Comparison of ENCODE assay signal across 8 mouse cellular contexts in genomic region chr12:12939581-12940465, GRCm38 (mm10). TPM values are rescaled to one million over a fixed set of nuclear protein-coding genes. Genes with fewer than 3 reads are reported as not detected.
A peak's percentile ranks its signal among the peaks of the same experiment; 100 is the strongest.
DNase-seq lines count a peak whose midpoint lies in the region; ATAC-seq lines count a peak whose summit lies in the region.

No protein-coding gene starts in this region.

- intact Hi-C loops in gastrocnemius, postnatal 14 days (cut with DNase I; ENCODE audit: low total_unique reads), result loop anchor here (5.0 to 10.0 kb wide), 4 partner anchors 155 to 518 kb away; no protein-coding TSS in a partner anchor

- peaks cover 17% of the 10 kb centered on the region; the same call in 1 of the 2 replicates for H3K4me1 ChIP-seq in intestine, embryonic 15.5 days (replicated peaks)
- H3K4me1 ChIP-seq in limb, embryonic 13.5 days, result peaks cover 50% of the 10 kb centered on the region
- peaks cover 9% of the 10 kb centered on the region for H3K4me1 ChIP-seq in neural tube, embryonic 11.5 days (ENCODE audit: control insufficient read depth, insufficient read depth, low read length)

- 1% methylated on average over 69 of the region's 69 CpGs for WGBS in intestine, embryonic 15.5 days
- under 1% methylated on average over 69 of the region's 69 CpGs for WGBS in limb, embryonic 13.5 days
- 0% methylated on average over 69 of the region's 69 CpGs for WGBS in neural tube, embryonic 11.5 days

- H3K4me3 ChIP-seq in intestine, embryonic 15.5 days (replicated peaks), result peak overlapping the region; percentile 78
- H3K4me3 ChIP-seq in limb, embryonic 13.5 days, result peak overlapping the region; percentile 78
- peak overlapping the region; percentile 87 for H3K4me3 ChIP-seq in neural tube, embryonic 11.5 days (ENCODE audit: low read depth, low read length)

- peak overlapping the region; percentile 76 for H3K4me2 ChIP-seq in intestine, embryonic 15.5 days (replicated peaks)
- peak overlapping the region; percentile 97 for H3K4me2 ChIP-seq in limb, embryonic 13.5 days (replicated peaks)
- peak overlapping the region; percentile 67 for H3K4me2 ChIP-seq in neural tube, embryonic 11.5 days (ENCODE audit: low read depth)

- peak overlapping the region; percentile 85 for H3K9ac ChIP-seq in intestine, embryonic 15.5 days
- peak overlapping the region; percentile 89 for H3K9ac ChIP-seq in limb, embryonic 13.5 days
- peak overlapping the region; percentile 95 for H3K9ac ChIP-seq in neural tube, embryonic 11.5 days (ENCODE audit: low read length)

- H3K9me3 ChIP-seq in intestine, embryonic 15.5 days, result no peaks in the 10 kb centered on the region
- no peaks in the 10 kb centered on the region for H3K9me3 ChIP-seq in limb, embryonic 13.5 days
- H3K9me3 ChIP-seq in neural tube, embryonic 11.5 days (ENCODE audit: control insufficient read depth, low read length), result no peaks in the 10 kb centered on the region

- ATAC-seq in cerebellum, adult (ENCODE audit: insufficient number of reproducible peaks, low FRiP score, low TSS enrichment), result no peak
- no peak for ATAC-seq in intestine, embryonic 15.5 days
- no peak for ATAC-seq in limb, embryonic 13.5 days (ENCODE audit: low FRiP score, low read depth)
- ATAC-seq in neural tube, embryonic 11.5 days (ENCODE audit: insufficient read depth, low FRiP score, low TSS enrichment), result no peak

- no peaks in the 10 kb centered on the region for H3K27me3 ChIP-seq in intestine, embryonic 15.5 days (replicated peaks)
- peaks cover 5% of the 10 kb centered on the region; the same call in 1 of the 2 replicates for H3K27me3 ChIP-seq in limb, embryonic 13.5 days
- no peaks in the 10 kb centered on the region for H3K27me3 ChIP-seq in neural tube, embryonic 11.5 days (ENCODE audit: control insufficient read depth, insufficient read depth, low read length)

- peak; percentile 10 for DNase-seq in cerebellum, adult 11-12 months
- peak; percentile 10 for DNase-seq in cerebellum, adult 8-10 months
- peak; percentile 21 for DNase-seq in gastrocnemius, postnatal 14 days
- peak; percentile 60 for DNase-seq in neural tube, embryonic 11.5 days (ENCODE audit: low spot score)
- peak; percentile 33 for DNase-seq in thymus, postnatal 25 days

- peak overlapping the region; percentile 90 for H3K27ac ChIP-seq in intestine, embryonic 15.5 days
- peak overlapping the region; percentile 90 for H3K27ac ChIP-seq in limb, embryonic 13.5 days
- peak overlapping the region; percentile 95 for H3K27ac ChIP-seq in neural tube, embryonic 11.5 days (ENCODE audit: low read depth, low read length)

- H3K36me3 ChIP-seq in intestine, embryonic 15.5 days, result 0 out of 2 replicates have a peak, but pooled peaks cover 5% of the 10 kb centered on the region
- peaks cover 21% of the 10 kb centered on the region for H3K36me3 ChIP-seq in limb, embryonic 13.5 days
- peaks cover 8% of the 10 kb centered on the region for H3K36me3 ChIP-seq in neural tube, embryonic 11.5 days (ENCODE audit: control insufficient read depth, insufficient read depth, low read length)

RNA-seq across cellular contexts. Expression of gene Mycn, which starts 1.9 kb away (rescaled TPM):
- total RNA-seq in gastrocnemius, postnatal 14 days (2021), result 1 to 10 TPM in 1 of 2 experiments, under 1 TPM in 1; 0.91 to 1.5 TPM
- 72.5 and 89.8 TPM in 2 replicates for polyA plus RNA-seq in intestine, embryonic 15.5 days (2015; fragmentation: Nextera tagmentation; extraction: Ambion mirVana)
- 47.8 and 51.1 TPM in 2 replicates for polyA plus RNA-seq in limb, embryonic 13.5 days (2015; fragmentation: Nextera tagmentation; extraction: Ambion mirVana)
- polyA plus RNA-seq in neural tube, embryonic 11.5 days (2014; fragmentation: Nextera tagmentation; extraction: Ambion mirVana), result 101 and 107 TPM in 2 replicates

Comparison
In these comparisons a context has a peak if more than half of its experiments do, and no peak if none do; other contexts are left out.
1. DNase-seq: peak in every context shown above with its lines; median percentile 60 in neural tube, embryonic 11.5 days; 33 in thymus, postnatal 25 days; 21 in gastrocnemius, postnatal 14 days; 10 in cerebellum, adult 11-12 months; 10 in cerebellum, adult 8-10 months.